Mouse (Mus musculus) MN1 (cell line): ENCODE results near the gene Il10.
"Not testable (repeated sequence)": the region's sequence is repeated elsewhere in the genome, so short reads cannot be mapped to it uniquely, and the experiment has no call there.

ENCODE experiments used
- DNase-seq: peaks from one replicate; pipeline ENCODE4 v3.0.0-alpha.2; 2016; ENCODE audit warnings: low spot score

Il10 gene

GRCm38 (mm10) chr1:131020425-131021310 is 1.0 kb downstream of the Il10 start:
- no peak for DNase-seq

- DNase-seq = no peak
These were observed 1.8 kb downstream of the Il10 start for GRCm38 (mm10) chr1:131021438-131021837.

GRCm38 (mm10) chr1:131021900-131022590 is 2.4 kb downstream of the Il10 start:
- DNase-seq = no peak

GRCm38 (mm10) chr1:131022591-131023249 is 3.1 kb downstream of the Il10 start:
- DNase-seq = no peak

GRCm38 (mm10) chr1:131023250-131023858 is 3.7 kb downstream of the Il10 start:
- not testable (repeated sequence) for DNase-seq

- no peak for DNase-seq
These were observed 5.5 kb downstream of the Il10 start for GRCm38 (mm10) chr1:131024900-131025842.

- DNase-seq = no peak
These were observed 6.2 kb downstream of the Il10 start for GRCm38 (mm10) chr1:131025843-131026190.

- no peak for DNase-seq
These were observed 9.6 kb downstream of the Il10 start for GRCm38 (mm10) chr1:131029215-131029614.

GRCm38 (mm10) chr1:131030261-131030660 is 10.6 kb downstream of the Il10 start:
- no peak for DNase-seq

GRCm38 (mm10) chr1:131031267-131031666 is 11.6 kb downstream of the Il10 start:
- DNase-seq = no peak

- no peak for DNase-seq
These were observed 18.4 kb downstream of the Il10 start for GRCm38 (mm10) chr1:131038001-131038400.

GRCm38 (mm10) chr1:131038415-131039017 is 18.9 kb downstream of the Il10 start:
- DNase-seq = no peak

GRCm38 (mm10) chr1:131039479-131039878 is 19.8 kb downstream of the Il10 start:
- no peak for DNase-seq

GRCm38 (mm10) chr1:131042263-131042662 is 22.6 kb downstream of the Il10 start:
- no peak for DNase-seq

- no peak for DNase-seq
These were observed 23.1 kb downstream of the Il10 start for GRCm38 (mm10) chr1:131042721-131043120.

GRCm38 (mm10) chr1:131043636-131044035 is 24.0 kb downstream of the Il10 start:
- no peak for DNase-seq

GRCm38 (mm10) chr1:131045723-131046355 is 26.2 kb downstream of the Il10 start:
- DNase-seq = no peak

- no peak for DNase-seq
These were observed 27.0 kb downstream of the Il10 start for GRCm38 (mm10) chr1:131046607-131047006.

- no peak for DNase-seq
These were observed 28.6 kb downstream of the Il10 start for GRCm38 (mm10) chr1:131048121-131048863.

- no peak for DNase-seq
These were observed 29.3 kb downstream of the Il10 start for GRCm38 (mm10) chr1:131048946-131049345.
